Mouse (Mus musculus) forebrain, embryonic 13.5 days (tissue): ENCODE results near the gene Slc9a5. TPM values are rescaled to one million over a fixed set of nuclear protein-coding genes. Genes with fewer than 3 reads are reported as not detected.

Source experiments
- ATAC-seq: fragments of 200-750 bp; cut with Nextera tagmentation; 2 replicates; pipeline ENCODE4 v1.8.0; 2017
- H3K27ac ChIP-seq: fragments of 300-500 bp; sonication (generic); 2 replicates; pipeline ENCODE4 v1.5.1; 2015; ENCODE audit warnings: inconsistent platforms, mild to moderate bottlenecking, moderate library complexity
- H3K27me3 ChIP-seq: fragments of 300-500 bp; sonication (generic); 2 replicates; pipeline ENCODE4 v1.6.1; 2015; ENCODE audit warnings: mild to moderate bottlenecking, inconsistent platforms
- H3K36me3 ChIP-seq: fragments of 300-500 bp; sonication (generic); 2 replicates; pipeline ENCODE4 v1.6.1; 2015; ENCODE audit warnings: mild to moderate bottlenecking, inconsistent platforms; ENCODE audit not compliant: poor library complexity, severe bottlenecking
- H3K4me1 ChIP-seq: fragments of 300-500 bp; sonication (generic); 2 replicates; pipeline ENCODE4 v1.6.1; 2015; ENCODE audit warnings: inconsistent platforms
- H3K4me2 ChIP-seq: fragments of 300-500 bp; sonication (generic); 2 replicates; pipeline ENCODE4 v1.6.1; 2015; ENCODE audit warnings: inconsistent platforms, mild to moderate bottlenecking, moderate library complexity
- H3K4me3 ChIP-seq: fragments of 300-500 bp; sonication (generic); 2 replicates; pipeline ENCODE4 v1.5.1; 2015; ENCODE audit warnings: mild to moderate bottlenecking, inconsistent platforms
- H3K9ac ChIP-seq: fragments of 300-500 bp; sonication (generic); 2 replicates; pipeline ENCODE4 v1.6.1; 2015; ENCODE audit warnings: mild to moderate bottlenecking, inconsistent platforms
- H3K9me3 ChIP-seq: fragments of 300-500 bp; sonication (generic); replicated peaks from 2 replicates; pipeline ENCODE4 v1.6.1; 2016; ENCODE audit warnings: inconsistent platforms
- WGBS: fragments of 180-500 bp; shearing (Covaris S2); methylation state at CpG from one replicate; pipeline ENCODE4 v1.1.7; 2015; 5-methylcytosine and 5-hydroxymethylcytosine counted together
- microRNA counts: library from miRNA; unstranded; fragments of <30 nt; microRNA quantifications from one replicate; lab custom pipeline; 2016
- microRNA-seq: library from miRNA; unstranded; fragments of <30 nt; microRNA quantifications from one replicate; pipeline ENCODE4, GENCODE M21; 2016
- polyA plus RNA-seq: library from polyadenylated mRNA; unstranded; fragments of >200 nt; fragmentation: Nextera tagmentation; extraction: Ambion mirVana; gene quantifications from 2 replicates; pipeline ENCODE4 v1.2.1, GENCODE M21; 2015

Gene Slc9a5
- polyA plus RNA-seq, 1 experiment from 2014 or later = 4.6 TPM

- Histone ChIP-seq H3K4me3 (no peak overlapping the region), H3K36me3 (no peaks in the 10 kb centered on the region), H3K9me3 (no peaks in the 10 kb centered on the region), H3K27me3 (0 out of 2 replicates have a peak, but pooled peaks cover 5% of the 10 kb centered on the region), H3K27ac (no peak overlapping the region), H3K4me2 (no peak overlapping the region), H3K4me1 (no peaks in the 10 kb centered on the region), H3K9ac (no peak overlapping the region)
- ATAC-seq = no peak
- WGBS = 49% methylated on average over 7 of the region's 7 CpGs
These were observed 45.3 kb downstream of the Slc9a5 start for GRCm38 (mm10) chr8:105393915-105394314.

DNA sequence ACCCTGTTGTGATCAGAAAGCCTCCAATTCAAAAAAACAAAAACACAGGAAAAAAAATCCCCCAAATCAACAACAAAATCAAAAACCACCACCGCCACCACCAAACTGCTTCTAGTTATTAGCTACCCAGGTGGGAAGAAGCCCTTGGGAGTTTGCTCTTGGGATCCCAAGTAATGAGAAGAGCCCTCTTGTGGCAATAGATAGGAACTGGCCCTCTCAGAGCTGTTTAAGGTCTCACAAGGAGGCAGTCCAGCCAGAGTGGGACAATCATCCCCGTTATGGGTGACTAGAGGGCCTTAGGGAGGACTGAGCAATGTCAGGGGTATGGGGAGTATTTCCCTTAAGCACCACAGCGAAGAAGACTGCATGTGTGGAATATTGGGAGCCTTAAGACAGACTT lies 49.1 kb downstream of the Slc9a5 start:
- 37% methylated on average over 3 of the region's 3 CpGs for WGBS
- no peak overlapping the region for H3K9ac ChIP-seq
- 0 out of 2 replicates have a peak, but pooled peaks cover 3% of the 10 kb centered on the region for H3K27me3 ChIP-seq
- ATAC-seq = no peak
- no peak overlapping the region for H3K27ac ChIP-seq
- no peak overlapping the region for H3K4me2 ChIP-seq
- no peaks in the 10 kb centered on the region for H3K9me3 ChIP-seq
- no peak overlapping the region for H3K4me3 ChIP-seq
- H3K4me1 ChIP-seq = no peaks in the 10 kb centered on the region
- no peaks in the 10 kb centered on the region for H3K36me3 ChIP-seq

GRCm38 (mm10) chr8:105400016-105400415 lies 51.4 kb downstream of the Slc9a5 start:
- no peak overlapping the region for H3K9ac ChIP-seq
- no peak overlapping the region for H3K4me3 ChIP-seq
- 91% methylated on average over 5 of the region's 5 CpGs for WGBS
- H3K4me1 ChIP-seq = no peaks in the 10 kb centered on the region
- no peaks in the 10 kb centered on the region for H3K36me3 ChIP-seq
- no peaks in the 10 kb centered on the region for H3K9me3 ChIP-seq
- ATAC-seq = no peak
- no peak overlapping the region for H3K4me2 ChIP-seq
- H3K27me3 ChIP-seq = 0 out of 2 replicates have a peak, but pooled peaks cover 3% of the 10 kb centered on the region
- H3K27ac ChIP-seq = no peak overlapping the region

GRCm38 (mm10) chr8:105403467-105403866 lies 54.8 kb downstream of the Slc9a5 start:
- Histone ChIP-seq H3K4me1 (no peaks in the 10 kb centered on the region), H3K9ac (no peak overlapping the region), H3K4me2 (no peak overlapping the region), H3K4me3 (no peak overlapping the region), H3K27me3 (no peaks in the 10 kb centered on the region), H3K9me3 (no peaks in the 10 kb centered on the region), H3K27ac (no peak overlapping the region), H3K36me3 (no peaks in the 10 kb centered on the region)
- ATAC-seq = no peak
- 90% methylated on average over 8 of the region's 8 CpGs for WGBS

DNA sequence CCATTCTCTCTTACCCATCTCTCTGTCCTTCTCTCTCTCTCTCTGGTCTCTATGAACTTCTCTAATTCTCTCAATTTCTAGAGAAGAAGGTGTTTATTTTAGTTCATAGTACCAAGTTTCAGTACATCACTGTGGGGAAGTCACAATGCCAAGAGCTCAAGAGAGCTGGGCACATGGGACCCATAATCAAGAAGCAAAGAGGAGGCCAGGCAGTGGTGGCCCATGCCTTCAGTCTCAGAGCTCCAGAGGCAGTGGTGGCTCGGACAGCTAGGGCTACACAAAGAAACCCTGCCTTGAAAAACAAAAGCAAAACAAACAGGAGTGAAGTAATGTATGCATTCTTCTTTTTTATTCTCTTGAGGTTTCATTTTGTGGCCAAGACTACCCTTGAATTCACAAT lies 55.9 kb downstream of the Slc9a5 start:
- 46% methylated on average over 1 of the region's 1 CpGs for WGBS
- Histone ChIP-seq H3K9ac (no peak overlapping the region), H3K27me3 (no peaks in the 10 kb centered on the region), H3K4me2 (no peak overlapping the region), H3K4me3 (no peak overlapping the region), H3K9me3 (no peaks in the 10 kb centered on the region), H3K27ac (no peak overlapping the region), H3K4me1 (no peaks in the 10 kb centered on the region), H3K36me3 (no peaks in the 10 kb centered on the region)
- ATAC-seq = no peak

DNA sequence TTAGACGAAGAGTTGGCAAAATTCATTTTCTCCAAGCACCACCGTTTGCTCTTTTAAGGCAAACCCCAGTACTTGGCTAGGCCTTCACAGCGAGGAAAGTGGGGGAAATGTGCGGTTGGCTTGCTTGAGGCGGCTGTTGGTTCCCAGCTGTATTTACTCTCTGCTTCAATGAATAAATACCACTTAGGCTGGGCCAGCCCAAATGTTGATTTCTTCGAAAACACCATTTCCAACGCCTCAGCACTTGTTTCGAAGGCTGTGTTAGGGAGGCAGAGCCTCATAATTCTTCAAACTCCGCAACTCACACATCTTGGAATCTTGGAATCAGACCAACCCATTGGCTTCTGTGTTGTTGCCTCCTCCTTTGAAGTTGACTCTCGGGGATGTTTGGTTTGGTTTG lies 57.8 kb downstream of the Slc9a5 start:
- Histone ChIP-seq H3K4me3 (no peak overlapping the region), H3K9me3 (no peaks in the 10 kb centered on the region), H3K27ac (no peak overlapping the region), H3K4me1 (no peaks in the 10 kb centered on the region), H3K36me3 (no peaks in the 10 kb centered on the region), H3K4me2 (no peak overlapping the region), H3K9ac (no peak overlapping the region), H3K27me3 (no peaks in the 10 kb centered on the region)
- WGBS = 82% methylated on average over 10 of the region's 10 CpGs
- 0 out of 2 replicates have a peak, but pooled peaks have one; percentile 27 for ATAC-seq

DNA sequence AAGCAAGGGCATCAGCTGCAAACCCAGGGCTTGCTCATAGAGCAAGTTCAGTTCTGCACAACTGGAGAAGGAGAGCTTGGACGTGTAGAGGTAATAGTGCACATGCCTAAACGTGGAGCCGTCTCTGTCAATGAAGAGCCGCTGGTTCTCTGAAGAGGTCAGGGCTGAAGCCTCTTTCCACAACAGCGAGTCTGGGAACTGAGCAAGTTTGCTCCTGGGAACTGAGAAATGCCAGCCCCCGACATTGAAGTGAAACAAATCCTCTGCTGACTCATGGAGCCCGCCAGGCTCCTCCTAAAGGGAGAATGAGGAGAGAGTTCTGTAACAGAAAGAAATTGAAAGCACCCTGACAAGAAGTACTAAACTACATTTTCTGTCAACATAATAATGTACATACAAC lies 59.7 kb downstream of the Slc9a5 start:
- H3K4me3 ChIP-seq = no peak overlapping the region
- ATAC-seq = no peak

GRCm38 (mm10) chr8:105409947-105410346 lies 61.3 kb downstream of the Slc9a5 start:
- Histone ChIP-seq H3K9ac (no peak overlapping the region), H3K27me3 (peaks cover 21% of the 10 kb centered on the region), H3K27ac (no peak overlapping the region), H3K4me2 (no peak overlapping the region), H3K4me1 (peaks cover 9% of the 10 kb centered on the region), H3K36me3 (no peaks in the 10 kb centered on the region), H3K9me3 (no peaks in the 10 kb centered on the region), H3K4me3 (no peak overlapping the region)
- 94% methylated on average over 6 of the region's 6 CpGs for WGBS
- no peak for ATAC-seq

More for the DNA sequence above, 59.7 kb downstream of the Slc9a5 start:
- no peak overlapping the region for H3K4me2 ChIP-seq
- peaks cover 3% of the 10 kb centered on the region for H3K4me1 ChIP-seq
- no peak overlapping the region for H3K9ac ChIP-seq
- no peaks in the 10 kb centered on the region for H3K36me3 ChIP-seq
- no peak overlapping the region for H3K27ac ChIP-seq
- 63% methylated on average over 7 of the region's 7 CpGs for WGBS
- peaks cover 6% of the 10 kb centered on the region for H3K27me3 ChIP-seq
- H3K9me3 ChIP-seq = no peaks in the 10 kb centered on the region

DNA sequence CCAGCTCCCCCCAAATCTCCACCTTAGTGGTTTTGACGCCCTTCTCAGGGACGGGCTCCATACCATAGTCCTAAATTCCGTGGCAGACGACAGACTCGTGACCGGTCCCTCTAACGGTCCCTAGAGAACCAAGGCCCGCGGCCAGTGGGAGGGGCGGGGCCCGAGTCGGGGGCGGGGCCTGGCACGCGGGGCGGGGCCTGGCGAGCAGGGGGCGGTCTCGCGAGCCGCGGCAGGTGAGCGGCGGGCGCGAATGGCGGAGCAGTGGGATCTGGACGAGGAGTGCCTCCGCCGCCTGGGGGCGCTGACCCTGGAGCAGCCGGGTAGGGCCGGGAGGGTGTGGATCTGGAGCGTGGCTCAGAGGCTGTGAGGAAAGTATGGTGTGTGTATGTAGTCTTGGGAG lies 64.7 kb downstream of the Slc9a5 start, which contains the start of the genes Kctd19 and Lrrc36:
Kctd19 (minus strand) TSS at position 112 of the 400 bp plus-strand sequence.
Lrrc36 (plus strand) TSS at position 181 of the 400 bp plus-strand sequence.
- peaks cover 24% of the 10 kb centered on the region for H3K27me3 ChIP-seq
- peak within 1 kb of the TSS; percentile 26; the same call in 1 of the 2 replicates for H3K9ac ChIP-seq
- 2% methylated on average over 34 of the region's 34 CpGs for WGBS
- H3K4me3 ChIP-seq = peak within 1 kb of the TSS; percentile 31
- H3K4me2 ChIP-seq = peak within 1 kb of the TSS; percentile 63
- H3K27ac ChIP-seq = no peak within 1 kb of the TSS
- no peaks in the 10 kb centered on the region for H3K9me3 ChIP-seq
- peak; percentile 57; the same call in 1 of the 2 replicates for ATAC-seq
- H3K4me1 ChIP-seq = peaks cover 9% of the 10 kb centered on the region
- H3K36me3 ChIP-seq = no peaks in the 10 kb centered on the region

- Histone ChIP-seq H3K27me3 (peaks cover 12% of the 10 kb centered on the region), H3K4me1 (no peaks in the 10 kb centered on the region), H3K4me3 (no peak overlapping the region), H3K9ac (no peak overlapping the region), H3K27ac (no peak overlapping the region), H3K4me2 (no peak overlapping the region), H3K9me3 (no peaks in the 10 kb centered on the region), H3K36me3 (no peaks in the 10 kb centered on the region)
- ATAC-seq = no peak
- WGBS = 82% methylated on average over 2 of the region's 2 CpGs
These were observed 70.3 kb downstream of the Slc9a5 start for GRCm38 (mm10) chr8:105418992-105419391.

MicroRNAs encoded within 50 kb of the gene (microRNA counts, 519-probe panel; counts per million panel counts)
- 3,174 counts per million, percentile 68 among the panel's probes with 10 or more counts for microRNA mmu-miR-328 (lab: Ali Mortazavi, UCI)

Small RNAs within 50 kb of the gene (microRNA-seq; reads per million reads assigned to microRNA genes)
- gene Gm27320 = not detected
- gene Mir328 = 295 reads per million, percentile 65 among the genes with 10 or more reads in this experiment

Other genes with a start within 250 kb of the Slc9a5 start
- gene Ces4a, start 217.0 kb upstream of the Slc9a5 start, polyA plus RNA-seq = 0.09 TPM in 1 of 2 replicates, not detected in the other
- gene Cbfb, start 178.2 kb upstream of the Slc9a5 start, polyA plus RNA-seq = 38.3 and 40.1 TPM in 2 replicates
- 25.2 and 26.4 TPM in 2 replicates for gene D230025D16Rik, start 123.7 kb upstream of the Slc9a5 start, polyA plus RNA-seq
- gene B3gnt9, start 93.7 kb upstream of the Slc9a5 start, polyA plus RNA-seq = 1.3 and 2.4 TPM in 2 replicates
- gene Tradd, start 84.2 kb upstream of the Slc9a5 start, polyA plus RNA-seq = 13.2 and 13.3 TPM in 2 replicates
- gene Fbxl8, start 84.2 kb upstream of the Slc9a5 start, polyA plus RNA-seq = 0.44 and 0.58 TPM in 2 replicates
- gene Hsf4, start 79.0 kb upstream of the Slc9a5 start, polyA plus RNA-seq = 0.10 and 0.13 TPM in 2 replicates
- 2.4 and 3.0 TPM in 2 replicates for gene Nol3, start 72.7 kb upstream of the Slc9a5 start, polyA plus RNA-seq
- gene 4931428F04Rik, start 59.0 kb upstream of the Slc9a5 start, polyA plus RNA-seq = 57.4 and 66.1 TPM in 2 replicates
- gene Exoc3l, start 52.7 kb upstream of the Slc9a5 start, polyA plus RNA-seq = 9.8 and 10.3 TPM in 2 replicates
- gene E2f4, start 51.2 kb upstream of the Slc9a5 start, polyA plus RNA-seq = 56.9 and 60.6 TPM in 2 replicates
- gene Elmo3, start 43.2 kb upstream of the Slc9a5 start, polyA plus RNA-seq = 0.75 and 0.83 TPM in 2 replicates
- gene Lrrc29, start 22.6 kb upstream of the Slc9a5 start, polyA plus RNA-seq = 0.61 and 0.94 TPM in 2 replicates
- 107 and 109 TPM in 2 replicates for gene Tmem208, start 22.5 kb upstream of the Slc9a5 start, polyA plus RNA-seq
- gene Fhod1, start 890 bp upstream of the Slc9a5 start, polyA plus RNA-seq = 0.81 and 0.97 TPM in 2 replicates
- gene Plekhg4, start 24.4 kb downstream of the Slc9a5 start, polyA plus RNA-seq = 0.85 and 1.1 TPM in 2 replicates
- gene Kctd19, start 64.7 kb downstream of the Slc9a5 start, polyA plus RNA-seq = not detected in 2 replicates
- 0.44 and 0.98 TPM in 2 replicates for gene Lrrc36, start 64.7 kb downstream of the Slc9a5 start, polyA plus RNA-seq
- 34.6 and 40.4 TPM in 2 replicates for gene Tppp3, start 122.7 kb downstream of the Slc9a5 start, polyA plus RNA-seq
- 20.6 and 24.8 TPM in 2 replicates for gene Zdhhc1, start 148.1 kb downstream of the Slc9a5 start, polyA plus RNA-seq
- 3.9 and 6.1 TPM in 2 replicates for gene Hsd11b2, start 169.9 kb downstream of the Slc9a5 start, polyA plus RNA-seq
- gene Atp6v0d1, start 217.2 kb downstream of the Slc9a5 start, polyA plus RNA-seq = 136 and 152 TPM in 2 replicates